Mouse (Mus musculus): ENCODE measurements around the gene Ppard. TPM values are rescaled to one million over a fixed set of nuclear protein-coding genes. Genes with fewer than 3 reads are reported as not detected.

Gene Ppard
- polyA plus RNA-seq, 1 experiment = 24.2 TPM

GRCm38 (mm10) chr17:28287578-28287977 lies 55.1 kb downstream of the Ppard start:
- TF ChIP-seq POLR2A (IDR thresholded peaks at IDR 0.05; ENCODE audit: extremely low read depth, insufficient read depth, low read length) (no peak), CTCF (IDR thresholded peaks at IDR 0.05; ENCODE audit: extremely low read depth, insufficient read depth, low read length) (no peak)
- Histone ChIP-seq H3K4me1 (ENCODE audit: control insufficient read depth, insufficient read depth, low read length) (no peaks in the 10 kb centered on the region), H3K4me3 (ENCODE audit: insufficient read depth, low read length) (no peak overlapping the region), H3K27ac (ENCODE audit: insufficient read depth, low read length) (no peak overlapping the region)

DNA sequence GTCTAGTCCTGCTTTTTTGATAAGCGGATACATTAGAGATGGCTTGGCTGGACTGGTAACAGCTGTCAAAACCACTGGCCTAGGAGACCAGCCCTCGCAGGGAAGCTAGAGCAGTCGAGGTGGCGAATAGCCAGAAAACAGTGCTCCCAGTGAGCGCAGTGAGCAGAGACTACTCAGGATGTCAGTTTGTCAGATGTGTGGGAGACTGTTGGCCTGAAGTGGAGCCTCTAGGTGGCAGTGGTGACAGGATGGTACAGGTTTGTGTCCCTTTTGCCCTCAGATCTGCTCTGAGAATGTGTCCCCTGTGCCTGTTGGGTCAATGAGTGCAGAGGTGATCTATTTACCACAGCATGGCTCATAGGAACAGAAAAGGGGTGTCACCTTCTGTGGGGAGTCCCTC lies 55.5 kb downstream of the Ppard start:
- TF ChIP-seq POLR2A (IDR thresholded peaks at IDR 0.05; ENCODE audit: extremely low read depth, insufficient read depth, low read length) (no peak), CTCF (IDR thresholded peaks at IDR 0.05; ENCODE audit: extremely low read depth, insufficient read depth, low read length) (peak; percentile 34; the same call in 1 of the 2 replicates)
- Histone ChIP-seq H3K4me3 (ENCODE audit: insufficient read depth, low read length) (no peak overlapping the region), H3K4me1 (ENCODE audit: control insufficient read depth, insufficient read depth, low read length) (no peaks in the 10 kb centered on the region), H3K27ac (ENCODE audit: insufficient read depth, low read length) (no peak overlapping the region)

- TF ChIP-seq CTCF (IDR thresholded peaks at IDR 0.05; ENCODE audit: extremely low read depth, insufficient read depth, low read length) (no peak), POLR2A (IDR thresholded peaks at IDR 0.05; ENCODE audit: extremely low read depth, insufficient read depth, low read length) (no peak)
- Histone ChIP-seq H3K4me1 (ENCODE audit: control insufficient read depth, insufficient read depth, low read length) (no peaks in the 10 kb centered on the region), H3K27ac (ENCODE audit: insufficient read depth, low read length) (no peak overlapping the region), H3K4me3 (ENCODE audit: insufficient read depth, low read length) (no peak overlapping the region)
These were observed 57.8 kb downstream of the Ppard start for GRCm38 (mm10) chr17:28290262-28290661.

DNA sequence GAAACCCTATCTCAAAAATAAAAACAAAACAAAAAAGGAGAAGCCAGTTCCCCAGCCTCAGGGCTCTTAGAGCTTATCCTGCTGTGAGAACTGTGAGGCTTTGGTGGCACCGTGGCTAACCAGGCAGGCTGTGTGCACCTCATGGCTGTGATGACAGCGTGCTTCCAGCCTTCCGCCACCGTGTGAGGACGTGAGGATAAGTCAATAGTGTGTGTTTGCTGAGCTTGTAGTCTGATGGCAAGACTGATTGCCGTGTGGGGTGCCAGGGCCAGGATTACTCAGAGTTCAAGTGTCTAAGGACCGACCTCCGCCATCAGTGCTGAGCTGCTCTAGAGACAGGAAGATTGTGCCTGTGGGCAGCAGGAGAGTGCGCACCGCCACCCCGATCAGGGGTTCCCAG lies 58.2 kb downstream of the Ppard start:
- Histone ChIP-seq H3K4me1 (ENCODE audit: control insufficient read depth, insufficient read depth, low read length) (no peaks in the 10 kb centered on the region), H3K27ac (ENCODE audit: insufficient read depth, low read length) (no peak overlapping the region), H3K4me3 (ENCODE audit: insufficient read depth, low read length) (no peak overlapping the region)
- TF ChIP-seq POLR2A (IDR thresholded peaks at IDR 0.05; ENCODE audit: extremely low read depth, insufficient read depth, low read length) (no peak), CTCF (IDR thresholded peaks at IDR 0.05; ENCODE audit: extremely low read depth, insufficient read depth, low read length) (no peak)

DNA sequence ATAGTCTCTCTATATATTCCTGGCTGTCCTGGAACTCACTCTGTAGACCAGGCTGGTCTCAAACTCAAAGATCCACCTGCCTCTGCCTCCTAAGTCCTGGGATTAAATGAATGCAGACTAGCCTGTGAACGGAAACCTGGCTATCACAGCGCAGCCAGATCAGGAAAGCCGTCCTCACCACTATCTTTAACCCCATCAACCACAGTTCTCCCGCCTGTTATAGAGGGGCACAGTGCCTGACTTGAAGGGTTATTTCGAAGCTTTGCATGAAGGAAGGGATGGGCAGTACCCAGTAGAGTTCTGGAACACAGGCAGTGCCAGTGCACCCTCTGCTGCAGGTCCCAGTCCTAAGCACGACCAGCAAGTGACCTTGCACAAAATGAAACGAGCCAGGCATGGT lies 58.8 kb downstream of the Ppard start:
- TF ChIP-seq POLR2A (IDR thresholded peaks at IDR 0.05; ENCODE audit: extremely low read depth, insufficient read depth, low read length) = no peak
- Histone ChIP-seq H3K27ac (ENCODE audit: insufficient read depth, low read length) (no peak overlapping the region), H3K4me3 (ENCODE audit: insufficient read depth, low read length) (no peak overlapping the region), H3K4me1 (ENCODE audit: control insufficient read depth, insufficient read depth, low read length) (no peaks in the 10 kb centered on the region)

GRCm38 (mm10) chr17:28293716-28294115 lies 61.2 kb downstream of the Ppard start:
- Histone ChIP-seq H3K27ac (ENCODE audit: insufficient read depth, low read length) (peak overlapping the region; percentile 28; the same call in 1 of the 2 replicates), H3K4me3 (ENCODE audit: insufficient read depth, low read length) (no peak overlapping the region), H3K4me1 (ENCODE audit: control insufficient read depth, insufficient read depth, low read length) (no peaks in the 10 kb centered on the region)
- no peak for TF ChIP-seq POLR2A (IDR thresholded peaks at IDR 0.05; ENCODE audit: extremely low read depth, insufficient read depth, low read length)
- TF ChIP-seq CTCF (IDR thresholded peaks at IDR 0.05; ENCODE audit: extremely low read depth, insufficient read depth, low read length) = no peak

DNA sequence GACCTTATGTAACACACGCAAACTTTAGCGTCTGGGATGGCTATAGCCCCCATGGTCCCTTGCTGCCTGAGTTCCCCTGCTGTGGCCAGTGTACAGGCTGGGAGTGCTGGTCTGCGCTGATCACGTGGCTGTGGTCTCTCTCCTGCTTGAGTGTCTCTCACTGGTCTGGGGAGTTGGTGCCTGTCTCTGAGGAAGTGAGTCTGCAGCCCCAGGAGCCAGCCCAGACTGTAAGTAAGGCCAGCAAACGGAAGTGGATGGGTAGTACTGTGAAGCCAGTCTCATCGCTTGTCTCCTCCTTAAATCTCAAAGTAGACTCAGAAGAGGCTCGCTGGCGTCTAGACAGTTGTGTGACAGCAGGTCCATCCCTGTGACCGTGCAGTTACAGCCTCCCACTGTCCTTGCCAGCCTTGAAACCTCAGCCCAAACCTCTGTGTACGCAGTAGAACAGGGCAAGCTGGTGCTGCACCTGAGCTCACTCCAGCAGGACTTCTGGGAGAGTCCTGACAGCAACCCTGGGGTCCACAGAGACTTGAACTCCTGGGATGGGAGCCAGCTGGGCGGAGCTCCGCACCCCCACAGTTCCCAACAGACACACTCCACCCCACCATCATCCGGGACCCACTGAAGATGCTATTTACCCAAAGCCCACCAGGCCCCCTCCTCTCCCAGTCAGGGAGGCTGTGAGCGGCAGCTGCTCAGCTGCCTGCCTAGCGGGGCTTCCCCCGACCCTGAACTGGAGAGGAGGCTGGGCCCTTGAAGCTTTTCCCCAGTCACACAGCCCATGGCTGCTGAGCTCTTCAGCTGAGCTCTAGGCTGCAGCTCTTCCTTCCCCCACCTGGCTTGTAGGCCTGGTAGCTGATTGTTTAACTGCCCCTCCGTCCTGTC lies 62.2 kb downstream of the Ppard start:
- Histone ChIP-seq H3K27ac (ENCODE audit: insufficient read depth, low read length) (no peak overlapping the region), H3K4me1 (ENCODE audit: control insufficient read depth, insufficient read depth, low read length) (no peaks in the 10 kb centered on the region), H3K4me3 (ENCODE audit: insufficient read depth, low read length) (no peak overlapping the region)
- TF ChIP-seq CTCF (IDR thresholded peaks at IDR 0.05; ENCODE audit: extremely low read depth, insufficient read depth, low read length) = no peak
- no peak for TF ChIP-seq POLR2A (IDR thresholded peaks at IDR 0.05; ENCODE audit: extremely low read depth, insufficient read depth, low read length)

DNA sequence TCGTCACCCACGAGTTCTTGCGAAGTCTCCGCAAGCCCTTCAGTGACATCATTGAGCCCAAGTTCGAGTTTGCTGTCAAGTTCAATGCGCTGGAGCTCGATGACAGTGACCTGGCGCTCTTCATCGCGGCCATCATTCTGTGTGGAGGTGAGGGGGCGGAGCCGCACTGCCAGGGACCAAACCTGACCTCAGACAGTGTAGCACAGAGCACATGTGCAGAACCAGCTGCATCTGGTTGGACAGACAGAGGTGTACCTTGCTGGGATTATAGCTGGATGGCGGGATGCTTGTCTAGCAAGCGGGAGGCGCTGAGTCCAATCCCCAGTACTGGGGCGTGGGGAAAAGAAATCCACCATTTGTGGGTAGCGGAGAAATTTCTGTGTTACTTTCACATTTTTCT lies 66.4 kb downstream of the Ppard start:
- no peak for TF ChIP-seq CTCF (IDR thresholded peaks at IDR 0.05; ENCODE audit: extremely low read depth, insufficient read depth, low read length)
- no peak for TF ChIP-seq POLR2A (IDR thresholded peaks at IDR 0.05; ENCODE audit: extremely low read depth, insufficient read depth, low read length)
- H3K27ac ChIP-seq (ENCODE audit: insufficient read depth, low read length) = no peak overlapping the region

DNA sequence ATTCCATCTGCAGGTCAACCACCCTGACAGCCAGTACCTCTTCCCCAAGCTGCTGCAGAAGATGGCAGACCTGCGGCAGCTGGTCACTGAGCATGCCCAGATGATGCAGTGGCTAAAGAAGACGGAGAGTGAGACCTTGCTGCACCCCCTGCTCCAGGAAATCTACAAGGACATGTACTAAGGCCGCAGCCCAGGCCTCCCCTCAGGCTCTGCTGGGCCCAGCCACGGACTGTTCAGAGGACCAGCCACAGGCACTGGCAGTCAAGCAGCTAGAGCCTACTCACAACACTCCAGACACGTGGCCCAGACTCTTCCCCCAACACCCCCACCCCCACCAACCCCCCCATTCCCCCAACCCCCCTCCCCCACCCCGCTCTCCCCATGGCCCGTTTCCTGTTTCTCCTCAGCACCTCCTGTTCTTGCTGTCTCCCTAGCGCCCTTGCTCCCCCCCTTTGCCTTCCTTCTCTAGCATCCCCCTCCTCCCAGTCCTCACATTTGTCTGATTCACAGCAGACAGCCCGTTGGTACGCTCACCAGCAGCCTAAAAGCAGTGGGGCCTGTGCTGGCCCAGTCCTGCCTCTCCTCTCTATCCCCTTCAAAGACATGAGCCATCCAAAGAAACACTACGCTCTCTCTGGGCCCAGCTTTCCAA lies 67.3 kb downstream of the Ppard start:
- Histone ChIP-seq H3K27ac (ENCODE audit: insufficient read depth, low read length) (no peak overlapping the region), H3K4me1 (ENCODE audit: control insufficient read depth, insufficient read depth, low read length) (no peaks in the 10 kb centered on the region), H3K4me3 (ENCODE audit: insufficient read depth, low read length) (no peak overlapping the region)
- no peak for TF ChIP-seq POLR2A (IDR thresholded peaks at IDR 0.05; ENCODE audit: extremely low read depth, insufficient read depth, low read length)
- TF ChIP-seq CTCF (IDR thresholded peaks at IDR 0.05; ENCODE audit: extremely low read depth, insufficient read depth, low read length) = no peak

More for the DNA sequence above, 66.4 kb downstream of the Ppard start:
- Histone ChIP-seq H3K4me3 (ENCODE audit: insufficient read depth, low read length) (no peak overlapping the region), H3K4me1 (ENCODE audit: control insufficient read depth, insufficient read depth, low read length) (no peaks in the 10 kb centered on the region)

DNA sequence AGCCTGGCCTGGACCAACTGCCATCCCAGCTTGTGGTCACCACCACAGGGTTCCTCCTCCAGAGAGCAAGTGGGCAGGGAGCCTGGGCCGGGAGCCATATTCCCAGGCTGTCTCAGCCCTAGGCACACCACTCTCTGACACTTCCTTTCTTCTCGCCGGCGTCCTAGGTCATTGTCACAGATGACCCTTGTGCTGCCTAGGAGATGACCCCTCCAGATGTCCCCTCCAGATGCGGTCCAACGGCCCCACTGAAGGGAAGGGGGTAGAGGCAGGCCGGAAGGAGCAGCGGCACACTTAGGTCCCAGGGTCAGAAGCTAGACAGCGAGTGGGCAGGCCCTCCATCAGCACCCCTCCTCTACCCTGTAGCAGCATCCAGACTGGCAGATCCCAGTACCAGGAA lies 67.8 kb downstream of the Ppard start:
- H3K4me3 ChIP-seq (ENCODE audit: insufficient read depth, low read length) = no peak overlapping the region
- TF ChIP-seq POLR2A (IDR thresholded peaks at IDR 0.05; ENCODE audit: extremely low read depth, insufficient read depth, low read length) (no peak), CTCF (IDR thresholded peaks at IDR 0.05; ENCODE audit: extremely low read depth, insufficient read depth, low read length) (no peak)

More for the DNA sequence above, 67.8 kb downstream of the Ppard start:
- H3K4me1 ChIP-seq (ENCODE audit: control insufficient read depth, insufficient read depth, low read length) = no peaks in the 10 kb centered on the region
- H3K27ac ChIP-seq (ENCODE audit: insufficient read depth, low read length) = no peak overlapping the region

All from cortical plate, adult 2 months (tissue).